Mouse (Mus musculus) cerebellum, adult 9-10 months (tissue): ENCODE measurements at regions not wholly inside any gene's neighbourhood (a gene's known extent, or its start where the extent isn't known, plus 50 kb on each side); places are given as distances from the start of the nearest gene placed in this dataset.
"Not testable (repeated sequence)": the region's sequence is repeated elsewhere in the genome, so short reads cannot be mapped to it uniquely, and the experiment has no call there.

Experiments used
- DNase-seq: peaks from one replicate; pipeline ENCODE4 v3.0.0; 2022

DNA sequence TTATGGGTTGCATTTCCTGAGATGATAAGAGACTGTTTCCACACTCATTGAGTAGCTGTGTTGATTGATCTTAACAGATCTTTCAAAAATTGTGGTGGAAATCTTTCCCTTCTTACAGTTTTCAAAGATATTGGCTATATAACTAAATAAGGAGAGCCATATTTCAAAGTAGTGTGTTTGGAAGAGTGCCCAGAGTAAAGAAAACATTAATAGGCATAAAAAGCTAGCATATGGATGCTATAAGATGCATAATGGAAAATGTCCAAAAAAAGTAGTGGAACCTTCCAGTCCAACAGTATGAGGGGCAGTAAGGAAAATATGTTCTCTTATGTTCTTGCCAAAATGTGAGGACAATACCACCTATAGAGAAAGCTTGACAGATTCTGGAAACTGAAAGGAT lies 137.2 kb upstream of the Speer3 start:
- no peak for DNase-seq

DNA sequence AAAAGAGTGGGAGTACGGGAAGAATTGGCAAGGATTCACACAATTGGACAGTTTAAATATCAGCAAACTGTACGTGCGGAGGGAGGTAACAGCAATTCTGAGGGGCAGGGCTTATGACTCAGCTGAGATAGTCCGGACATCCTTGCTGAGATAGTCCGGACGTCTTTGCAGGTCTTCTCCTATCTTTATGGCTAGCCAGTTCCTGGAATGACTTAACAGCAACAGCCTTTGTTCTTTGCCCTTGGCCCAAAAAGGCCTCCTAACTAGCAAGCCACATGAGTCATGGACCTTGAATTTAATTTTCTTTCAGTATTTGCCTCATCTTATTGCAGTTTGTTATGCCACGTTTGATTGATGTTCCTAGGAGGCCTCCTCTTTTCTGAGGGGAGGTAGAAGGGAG lies 133.1 kb upstream of the Speer3 start:
- not testable (repeated sequence) for DNase-seq

DNA sequence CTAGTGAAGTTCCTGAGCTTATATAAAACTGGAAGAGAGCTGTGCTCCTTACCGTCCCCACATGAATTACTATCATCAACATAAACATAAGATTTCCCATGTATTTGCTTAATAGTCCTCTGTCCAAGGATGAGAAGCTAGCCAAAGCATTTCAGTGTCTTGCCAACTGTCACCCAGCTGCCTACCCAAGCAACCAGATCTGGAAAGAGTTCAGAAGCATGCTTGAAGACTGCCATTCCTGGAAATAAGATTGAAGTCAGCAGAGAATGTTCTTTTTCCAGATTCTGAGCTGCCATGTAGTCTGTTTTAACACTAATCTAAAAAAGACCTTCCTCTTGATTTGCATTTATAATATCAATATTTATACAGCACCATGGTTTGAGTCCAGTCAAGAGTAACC lies 131.9 kb upstream of the Speer3 start:
- no peak for DNase-seq

DNA sequence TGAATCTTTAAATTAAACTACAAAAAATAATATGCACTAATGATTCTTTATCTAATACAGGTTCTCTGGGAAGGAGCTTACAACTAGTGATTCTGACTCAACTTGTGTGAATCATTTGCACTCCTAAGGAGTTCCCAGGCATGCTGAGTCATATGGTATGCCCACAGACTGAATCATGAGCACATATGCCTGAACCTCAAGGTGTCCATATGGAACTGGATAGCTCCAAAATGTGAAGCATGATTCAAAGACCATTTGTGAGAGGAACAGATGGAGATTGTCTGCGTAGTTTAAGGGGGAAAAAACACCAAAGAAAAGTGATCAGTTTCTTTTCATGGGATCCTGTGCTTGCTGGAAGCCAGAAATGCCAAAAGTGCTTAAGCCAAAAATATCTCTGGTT lies 124.0 kb upstream of the Speer3 start:
- DNase-seq, result peak; percentile 31

DNA sequence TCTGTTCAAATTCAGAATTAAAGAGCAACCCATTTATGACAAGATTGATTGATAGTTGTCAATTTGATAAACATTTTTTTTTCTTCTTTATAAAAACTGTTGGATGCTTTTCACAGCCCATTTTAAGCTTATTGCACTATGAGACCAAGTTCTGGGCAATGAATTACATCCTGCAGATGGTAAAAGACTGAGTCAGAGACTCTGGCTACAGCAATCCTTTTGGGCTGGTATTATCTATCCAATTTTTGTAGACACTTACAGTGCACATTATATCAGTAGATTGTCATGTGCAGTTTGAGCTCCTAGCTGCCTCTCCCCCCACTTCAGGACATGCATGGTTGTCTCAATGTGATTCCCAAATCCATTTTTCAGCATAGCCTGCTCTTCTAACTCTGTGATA lies 122.6 kb upstream of the Speer3 start:
- no peak for DNase-seq

DNA sequence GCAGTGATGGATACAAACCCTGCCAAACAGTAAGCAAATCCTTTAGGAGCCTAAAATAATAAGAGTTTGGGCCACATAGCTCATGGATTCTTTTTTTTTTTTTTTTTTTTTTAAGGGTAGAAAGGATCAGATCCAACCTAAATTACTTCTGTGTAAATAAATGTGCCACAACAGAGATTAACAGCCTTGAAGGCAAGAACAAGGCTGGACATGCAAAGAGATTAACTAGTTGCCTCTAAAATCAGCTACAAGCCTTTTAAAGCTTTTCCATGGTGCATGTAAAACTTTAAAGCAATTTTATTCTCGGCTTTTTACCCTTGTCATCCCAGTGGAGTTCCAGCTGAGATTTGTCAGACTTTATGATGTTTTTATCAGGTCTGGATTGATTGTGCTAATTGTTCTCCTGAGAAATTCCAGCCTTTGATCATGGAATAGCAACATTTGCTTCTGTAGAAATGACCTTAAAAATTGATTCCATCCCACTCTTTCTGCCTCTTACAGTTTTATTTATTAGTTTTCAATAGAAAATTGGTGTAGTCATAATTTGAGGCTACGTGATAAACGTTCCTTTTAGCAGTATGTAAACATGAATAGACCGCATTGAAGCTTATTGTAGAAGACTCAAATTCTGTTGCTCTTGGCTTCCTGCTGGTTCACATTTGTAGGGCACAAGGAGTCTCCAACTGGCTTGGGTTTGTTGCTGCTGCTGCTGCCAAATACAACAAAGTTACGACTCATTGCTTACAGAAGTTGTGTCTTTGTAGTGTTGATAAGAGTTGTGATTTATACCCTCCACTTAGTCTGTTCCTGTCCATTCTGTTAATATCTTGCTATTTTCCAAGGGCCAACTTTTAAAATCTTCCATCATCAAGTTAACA lies 100.3 kb upstream of the Speer3 start:
- DNase-seq, result no peak

DNA sequence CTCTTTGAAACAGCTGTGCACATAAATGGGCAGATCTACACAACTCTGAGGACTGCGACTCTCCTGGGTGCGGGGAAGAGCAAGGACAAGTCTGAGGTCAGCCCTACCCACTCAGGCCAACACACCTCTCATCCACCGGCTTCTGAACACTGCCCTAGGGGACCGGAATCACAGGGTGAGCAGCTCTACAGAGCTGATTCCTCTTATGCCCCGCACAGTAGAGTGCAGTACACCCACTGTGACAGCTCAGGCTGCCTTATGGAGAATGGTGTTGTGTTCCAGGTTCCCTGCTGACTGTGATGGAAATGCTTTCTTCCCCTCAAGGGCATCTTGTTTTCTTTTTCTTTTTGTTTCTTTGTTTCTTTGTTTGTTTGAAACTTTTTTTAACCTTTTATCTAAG lies 96.6 kb upstream of the Speer3 start:
- DNase-seq, result no peak
